Mouse (Mus musculus): Measurements from ENCODE around the gene Ncam1. TPM values are rescaled to one million over a fixed set of nuclear protein-coding genes. Genes with fewer than 3 reads are reported as not detected.

The Ncam1 gene
- 0.41 TPM for polyA plus RNA-seq (2017; shearing (Covaris generic))

DNA sequence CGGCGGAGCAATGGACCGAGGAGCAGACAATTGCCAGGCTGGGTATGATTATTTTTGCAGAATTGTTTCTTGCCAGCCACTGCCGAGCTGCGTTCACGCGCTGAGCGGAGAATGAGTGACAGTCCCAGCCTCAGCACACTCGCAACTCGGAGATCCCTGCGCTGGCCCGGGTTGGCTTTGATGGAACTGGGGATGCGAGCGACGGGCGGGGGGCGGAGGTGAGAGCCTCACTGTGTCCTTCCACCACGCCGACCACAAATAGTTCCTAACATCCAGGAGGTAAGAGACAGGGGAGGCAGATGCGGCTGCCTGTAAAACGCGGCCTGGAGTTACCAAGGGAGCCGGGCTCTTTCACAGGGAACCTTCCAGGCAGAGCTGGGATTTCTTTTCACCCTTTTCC lies at the start of gene Ncam1:
Ncam1 (minus strand) TSS at position 120 of the 400 bp plus-strand sequence.

DNA sequence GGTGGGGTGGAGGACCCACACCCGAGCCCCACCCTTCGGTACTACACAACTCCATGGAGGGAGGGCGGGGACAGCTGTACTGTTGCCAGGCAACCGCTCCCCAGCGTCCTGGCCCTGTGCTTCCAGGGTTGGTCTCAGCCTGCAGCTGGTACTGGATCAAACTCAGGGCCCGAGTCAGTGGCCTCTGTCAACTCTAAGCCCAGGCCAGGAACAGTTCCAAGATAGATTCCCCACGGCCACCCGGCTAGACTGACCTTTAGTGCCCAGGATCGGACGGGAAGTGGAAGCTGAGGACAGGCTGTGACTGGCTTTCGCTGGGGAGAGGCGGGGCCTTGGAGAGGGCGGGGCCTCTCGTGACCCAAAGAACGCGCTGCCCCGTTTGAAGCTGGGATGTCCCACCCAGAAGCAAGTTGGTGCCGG lies 312.8 kb downstream of the Ncam1 start, which contains the start of gene Ttc12:
Ttc12 (minus strand) TSS at position 334 of the 420 bp plus-strand sequence.

